Mouse (Mus musculus) cerebellum, adult 2 months (tissue): Measurements from ENCODE around the gene Tmem218. TPM values are rescaled to one million over a fixed set of nuclear protein-coding genes. Genes with fewer than 3 reads are reported as not detected.

Experiments used
- DNase-seq, 2 experiments: peaks; one replicate each; pipeline ENCODE4 v3.0.0; 2021
- H3K27ac ChIP-seq: fragments of 200-500 bp; 2 replicates; pipeline ENCODE4 v1.5.1; 2012; ENCODE audit warnings: low read length, control low read depth, inconsistent platforms; ENCODE audit not compliant: insufficient read depth
- H3K27me3 ChIP-seq: fragments of 200-500 bp; 2 replicates; pipeline ENCODE4 v1.6.1; 2012; ENCODE audit warnings: inconsistent platforms, mild to moderate bottlenecking, low read length, moderate library complexity; ENCODE audit not compliant: control insufficient read depth, insufficient read depth
- H3K4me1 ChIP-seq: fragments of 200-500 bp; 2 replicates; pipeline ENCODE4 v1.6.1; 2011; ENCODE audit warnings: low read length; ENCODE audit not compliant: control insufficient read depth, insufficient read depth
- H3K4me3 ChIP-seq: fragments of 200-500 bp; replicated peaks from 2 replicates; pipeline ENCODE3; 2011; ENCODE audit warnings: mild to moderate bottlenecking, low read depth, low read length, control low read depth; ENCODE audit not compliant: insufficient read depth
- CTCF ChIP-seq: fragments of 200-500 bp; IDR thresholded peaks from 2 replicates; pipeline ENCODE4 v1.5.1; 2011; ENCODE audit warnings: low read depth, mild to moderate bottlenecking, control low read depth, low read length, moderate library complexity, borderline replicate concordance; ENCODE audit not compliant: insufficient read depth
- POLR2A ChIP-seq: fragments of 200-500 bp; IDR thresholded peaks from 2 replicates; pipeline ENCODE4 v1.6.1; 2011; ENCODE audit warnings: low read length, control low read depth, borderline replicate concordance; ENCODE audit not compliant: insufficient read depth
- WGBS: fragments of 180-500 bp; shearing (Covaris S2); methylation state at CpG from one replicate; pipeline ENCODE4 v1.1.7; 2018; 5-methylcytosine and 5-hydroxymethylcytosine counted together
- polyA plus RNA-seq: library from polyadenylated mRNA; depleted of rRNA; stranded (reverse); fragments of >200 nt; gene quantifications from 2 replicates; pipeline ENCODE4 v1.2.3, GENCODE M21; 2012; rRNA removed

Gene Tmem218
- polyA plus RNA-seq, 1 experiment = 6.1 TPM

DNA sequence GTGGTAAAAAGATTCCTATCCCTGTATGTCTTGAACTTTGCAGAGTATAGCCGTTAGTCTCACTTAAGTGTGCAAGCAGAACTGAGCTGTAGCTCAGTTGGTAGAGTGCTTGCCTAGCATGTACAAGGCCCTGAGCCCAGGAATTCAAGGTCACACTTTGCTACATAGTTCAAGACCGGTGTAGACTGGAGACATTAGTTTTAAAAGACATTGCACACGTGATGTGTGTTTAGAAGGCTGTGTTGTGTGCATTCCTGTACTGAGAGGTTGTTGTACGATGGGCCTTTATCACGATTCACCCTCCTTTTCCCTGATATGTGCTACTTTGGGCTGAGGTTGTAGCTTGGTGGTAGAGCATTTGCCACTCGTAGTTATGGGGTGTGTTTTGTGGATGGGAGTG, 42.6 kb downstream of the Tmem218 start:
- Histone ChIP-seq H3K27me3 (no peaks in the 10 kb centered on the region), H3K4me1 (peaks cover 5% of the 10 kb centered on the region; the same call in 1 of the 2 replicates), H3K4me3 (no peak overlapping the region), H3K27ac (no peak overlapping the region)
- TF ChIP-seq CTCF (no peak), POLR2A (no peak)
- WGBS = 94% methylated on average over 6 of the region's 6 CpGs
- no peak for DNase-seq

DNA sequence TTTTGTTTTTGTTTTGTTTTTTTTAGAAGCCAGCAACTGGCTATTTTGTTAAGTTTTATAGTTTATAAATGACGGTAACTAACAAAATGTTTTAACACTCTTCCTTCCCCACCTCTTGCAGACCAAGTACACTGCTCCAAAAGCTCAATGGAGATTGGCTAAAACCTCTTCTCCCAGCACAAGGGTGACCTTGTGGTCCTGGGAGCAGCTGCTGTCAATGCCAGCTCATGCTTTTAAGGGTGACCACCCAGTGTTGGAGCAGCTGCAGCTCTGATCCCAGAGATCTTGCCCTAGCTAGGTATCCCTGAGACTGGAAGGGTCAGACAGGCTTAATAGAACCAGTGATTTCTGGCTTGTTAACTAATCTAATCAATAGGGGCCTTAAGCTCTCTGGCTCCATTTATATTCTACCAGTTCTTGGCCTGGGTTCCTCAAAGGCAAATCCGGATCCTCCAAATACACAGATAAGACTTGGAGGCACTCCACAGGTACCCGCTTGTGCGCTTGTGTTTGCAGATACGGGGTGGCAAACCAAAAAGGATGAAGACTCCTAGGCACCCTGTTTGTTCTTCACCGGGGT, 46.6 kb downstream of the Tmem218 start:
- no peak overlapping the region for H3K27ac ChIP-seq
- no peaks in the 10 kb centered on the region for H3K27me3 ChIP-seq
- H3K4me1 ChIP-seq = no peaks in the 10 kb centered on the region
- 33% methylated on average over 6 of the region's 6 CpGs for WGBS
- H3K4me3 ChIP-seq = no peak overlapping the region
- DNase-seq = no peak
- TF ChIP-seq CTCF = no peak
- no peak for TF ChIP-seq POLR2A

- DNase-seq = peak; percentile 48 to 52
- TF ChIP-seq CTCF (no peak), POLR2A (no peak)
- H3K27ac ChIP-seq = no peak within 1 kb of the TSS
- peak within 1 kb of the TSS; percentile 23 for H3K4me3 ChIP-seq
- H3K27me3 ChIP-seq = no peaks in the 10 kb centered on the region
- no peaks in the 10 kb centered on the region for H3K4me1 ChIP-seq
- WGBS = 2% methylated on average over 38 of the region's 38 CpGs
These were observed 47.3 kb downstream of the Tmem218 start, which contains the start of gene Slc37a2 for GRCm38 (mm10) chr9:37255149-37255888. Slc37a2 (minus strand) TSS chr9:37255738.

GRCm38 (mm10) chr9:37255889-37256225, 47.8 kb downstream of the Tmem218 start:
- H3K4me1 ChIP-seq = no peaks in the 10 kb centered on the region
- H3K27ac ChIP-seq = no peak overlapping the region
- 33% methylated on average over 7 of the region's 7 CpGs for WGBS
- TF ChIP-seq CTCF (peak; percentile 36; the same call in 1 of the 2 replicates), POLR2A (no peak)
- DNase-seq = no peak
- H3K27me3 ChIP-seq = no peaks in the 10 kb centered on the region
- no peak overlapping the region for H3K4me3 ChIP-seq

DNA sequence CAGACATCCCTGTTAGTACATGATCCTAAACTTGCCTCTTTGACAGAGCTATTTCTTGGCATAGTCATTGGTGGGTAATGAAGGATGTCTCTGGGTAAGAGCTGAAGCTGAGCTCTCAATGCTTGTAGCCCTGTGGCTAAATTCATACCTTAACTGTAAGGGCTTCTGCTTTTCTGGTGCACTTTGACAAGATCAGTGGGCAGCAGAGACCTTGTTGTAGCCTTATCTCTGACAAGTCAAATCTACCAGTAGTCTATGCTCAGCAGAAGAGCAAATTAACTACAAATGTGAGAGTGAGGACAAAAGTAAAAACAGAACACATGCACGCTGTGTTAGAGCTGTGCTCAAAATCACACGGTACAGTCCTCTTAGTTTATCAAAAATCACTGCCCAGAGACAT, 58.6 kb downstream of the Tmem218 start:
- no peaks in the 10 kb centered on the region for H3K4me1 ChIP-seq
- H3K27ac ChIP-seq = no peak overlapping the region
- TF ChIP-seq POLR2A = no peak
- TF ChIP-seq CTCF = no peak
- H3K4me3 ChIP-seq = no peak overlapping the region
- DNase-seq = no peak
- 99% methylated on average over 2 of the region's 2 CpGs for WGBS
- H3K27me3 ChIP-seq = no peaks in the 10 kb centered on the region

Other genes starting within 250 kb of the Tmem218 start
- gene Pknox2, start 60.8 kb upstream of the Tmem218 start, polyA plus RNA-seq = 23.4 and 23.8 TPM in 2 replicates
- gene Slc37a2, start 47.5 kb downstream of the Tmem218 start, polyA plus RNA-seq = 1.3 and 1.8 TPM in 2 replicates
- 1.5 and 1.6 TPM in 2 replicates for gene Ccdc15, start 140.2 kb downstream of the Tmem218 start, polyA plus RNA-seq
- gene Hepacam, start 159.1 kb downstream of the Tmem218 start, polyA plus RNA-seq = 107 and 119 TPM in 2 replicates
- 5.7 and 5.9 TPM in 2 replicates for gene Robo4, start 193.7 kb downstream of the Tmem218 start, polyA plus RNA-seq
- gene Robo3, start 225.0 kb downstream of the Tmem218 start, polyA plus RNA-seq = 1.3 and 1.4 TPM in 2 replicates